Mouse (Mus musculus) limb, embryonic 14.5 days (tissue): ENCODE measurements around the gene Rpl29. TPM values are rescaled to one million over a fixed set of nuclear protein-coding genes. Genes with fewer than 3 reads are reported as not detected.

Experiments used
- ATAC-seq: fragments of 200-750 bp; cut with Nextera tagmentation; 2 replicates; pipeline ENCODE4 v1.8.0; 2017; ENCODE audit warnings: low read depth, moderate number of reproducible peaks, moderate TSS enrichment; ENCODE audit not compliant: low FRiP score
- DNase-seq: peaks from one replicate; pipeline ENCODE4 v3.0.0-alpha.2; 2015; ENCODE audit warnings: low spot score
- H3K27ac ChIP-seq: fragments of 300-500 bp; sonication (generic); replicated peaks from 2 replicates; pipeline ENCODE4 v1.5.1; 2014; ENCODE audit warnings: low read depth, mild to moderate bottlenecking, low read length, moderate library complexity, mixed read lengths
- H3K27me3 ChIP-seq: fragments of 300-500 bp; sonication (generic); 2 replicates; pipeline ENCODE4 v1.6.1; 2014; ENCODE audit warnings: low read length, mixed read lengths; ENCODE audit not compliant: control insufficient read depth, insufficient read depth
- H3K36me3 ChIP-seq: fragments of 300-500 bp; sonication (generic); 2 replicates; pipeline ENCODE4 v1.6.1; 2014; ENCODE audit warnings: mild to moderate bottlenecking, low read length, moderate library complexity, mixed read lengths; ENCODE audit not compliant: control insufficient read depth, insufficient read depth
- H3K4me1 ChIP-seq: fragments of 300-500 bp; sonication (generic); 2 replicates; pipeline ENCODE4 v1.6.1; 2014; ENCODE audit warnings: antibody characterized with exemption, low read length, mixed read lengths; ENCODE audit not compliant: control insufficient read depth, insufficient read depth
- H3K4me2 ChIP-seq: fragments of 300-500 bp; sonication (generic); replicated peaks from 2 replicates; pipeline ENCODE4 v1.6.1; 2014; ENCODE audit warnings: low read depth, mild to moderate bottlenecking, low read length, moderate library complexity; ENCODE audit not compliant: severe bottlenecking
- H3K4me3 ChIP-seq: fragments of 300-500 bp; sonication (generic); replicated peaks from 2 replicates; pipeline ENCODE4 v1.5.1; 2014; ENCODE audit warnings: low read length
- H3K9ac ChIP-seq: fragments of 300-500 bp; sonication (generic); 2 replicates; pipeline ENCODE4 v1.6.1; 2014; ENCODE audit warnings: mild to moderate bottlenecking, low read depth, low read length, moderate library complexity; ENCODE audit not compliant: severe bottlenecking
- H3K9me3 ChIP-seq: fragments of 300-500 bp; sonication (generic); 2 replicates; pipeline ENCODE4 v1.6.1; 2016; ENCODE audit warnings: low read length; ENCODE audit not compliant: control insufficient read depth
- POLR2A ChIP-seq: fragments of 200-500 bp; IDR thresholded peaks from 2 replicates; pipeline ENCODE4 v1.8.0; 2012; ENCODE audit warnings: inconsistent platforms, mild to moderate bottlenecking, moderate library complexity, borderline replicate concordance; ENCODE audit not compliant: insufficient read depth, insufficient read length; ENCODE audit errors: extremely low read depth
- WGBS: fragments of 180-500 bp; shearing (Covaris S2); extraction: QIAGEN DNeasy Blood & Tissue Kit; methylation state at CpG from one replicate; pipeline ENCODE4 v1.1.7; 2014; 5-methylcytosine and 5-hydroxymethylcytosine counted together
- polyA plus RNA-seq, 2 experiments: library from polyadenylated mRNA; depleted of rRNA in 1 of 2; stranded (reverse) in 1 of 2; unstranded in 1 of 2; fragments of >200 nt; fragmentation: Nextera tagmentation in 1 of 2; extraction: Ambion mirVana in 1 of 2; gene quantifications; 2 replicates each; pipeline versions ENCODE4 v1.2.1 to v1.2.3; 2012 to 2014

Gene Rpl29
- polyA plus RNA-seq, 2 experiments: 1,047 to 1,180 TPM

DNA sequence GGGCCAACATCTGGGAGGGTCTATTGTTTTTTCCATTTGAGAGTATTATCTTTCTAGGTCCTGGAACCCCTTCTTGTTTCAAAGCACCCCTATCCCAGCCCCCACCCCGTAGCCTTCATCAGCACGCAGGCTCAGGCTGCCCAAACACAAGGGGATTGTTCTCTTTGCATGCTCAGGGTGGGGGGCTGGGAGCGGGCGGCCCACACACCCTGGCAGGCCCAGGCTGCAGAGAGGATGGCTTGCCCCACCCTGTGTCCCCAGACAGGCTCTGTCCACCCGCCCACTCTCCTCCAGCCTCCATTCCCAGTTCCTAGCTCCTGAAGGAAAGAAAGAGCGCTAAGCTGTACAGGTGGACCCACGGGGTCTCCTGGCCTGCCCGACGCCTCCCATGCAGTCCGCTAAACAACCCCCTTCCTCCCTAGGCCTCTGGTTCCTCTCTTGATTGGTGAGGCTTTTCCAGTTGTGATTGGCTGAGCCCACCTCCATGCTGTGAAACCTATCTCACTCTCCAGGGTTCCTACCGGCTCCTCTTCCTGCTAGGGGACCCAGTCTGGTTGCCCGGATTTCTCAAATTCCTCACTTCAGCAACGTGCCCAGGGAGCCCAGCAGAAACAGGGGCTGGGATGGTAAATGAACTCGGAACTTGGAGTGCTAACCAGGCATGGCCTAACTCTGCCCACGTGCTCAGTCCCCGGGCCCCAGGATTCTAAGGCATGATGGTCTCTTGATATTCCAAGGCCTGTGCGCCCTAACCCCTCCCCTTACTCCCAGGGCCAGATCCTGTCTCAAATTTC is 25.8 kb downstream of the Rpl29 start:
- Histone ChIP-seq H3K27ac (peak overlapping the region; percentile 81), H3K4me3 (peak overlapping the region; percentile 71), H3K36me3 (peaks cover 2% of the 10 kb centered on the region), H3K9ac (peak overlapping the region; percentile 70), H3K27me3 (no peaks in the 10 kb centered on the region), H3K9me3 (no peaks in the 10 kb centered on the region), H3K4me2 (peak overlapping the region; percentile 90), H3K4me1 (peaks cover 55% of the 10 kb centered on the region)
- DNase-seq (no peak), ATAC-seq (peak; percentile 31; the same call in 1 of the 2 replicates)
- TF ChIP-seq POLR2A: no peak
- WGBS: 3% methylated on average over 17 of the region's 17 CpGs

DNA sequence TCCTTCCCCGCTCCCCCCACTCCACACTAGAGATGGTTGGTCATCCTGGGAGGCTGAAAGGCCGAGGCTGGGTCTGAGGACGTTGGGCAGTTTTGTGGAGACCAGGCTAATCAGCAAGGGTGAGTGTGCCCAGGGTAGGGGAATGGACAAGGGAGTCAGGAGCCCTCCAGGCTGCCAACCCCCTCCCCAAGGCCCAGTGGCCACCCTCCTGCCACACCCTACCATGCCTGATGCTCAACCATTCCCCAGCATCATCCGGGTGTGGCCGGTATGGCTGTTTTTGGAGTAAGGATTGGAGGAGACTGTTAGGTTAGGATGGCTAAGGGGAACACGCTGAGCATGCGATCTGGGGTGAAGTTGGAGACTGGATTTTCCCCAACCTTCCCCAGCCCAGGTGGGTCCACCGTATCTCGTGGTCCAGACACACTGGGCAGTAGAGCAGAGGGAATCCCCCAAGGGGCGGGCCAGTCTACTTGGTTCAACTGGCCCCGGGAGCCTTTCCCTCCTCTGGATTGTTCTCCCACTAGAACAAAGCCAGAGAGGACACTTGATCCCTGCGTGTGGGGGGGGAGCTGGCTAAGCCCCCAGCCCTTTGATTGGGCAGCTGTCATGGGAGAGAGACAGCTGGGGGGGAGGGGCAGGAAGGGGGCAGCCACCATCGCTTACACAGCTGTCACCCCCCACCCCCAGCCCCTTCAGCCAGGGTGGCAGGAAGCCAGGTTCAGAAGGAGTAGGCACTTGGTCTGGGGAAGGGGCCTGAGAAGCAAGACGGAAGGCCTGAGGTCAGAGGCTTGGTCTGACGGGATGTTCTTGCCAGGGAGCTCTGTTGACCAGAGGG is 27.3 kb downstream of the Rpl29 start:
- WGBS: 41% methylated on average over 14 of the region's 15 CpGs
- TF ChIP-seq POLR2A: no peak
- no peaks in the 10 kb centered on the region for H3K27me3 ChIP-seq
- H3K4me2 ChIP-seq: peak overlapping the region; percentile 90
- peak overlapping the region; percentile 70 for H3K9ac ChIP-seq
- H3K27ac ChIP-seq: peak overlapping the region; percentile 52; the same call in 1 of the 2 replicates
- no peaks in the 10 kb centered on the region for H3K9me3 ChIP-seq
- peak; percentile 56 for DNase-seq
- H3K4me1 ChIP-seq: peaks cover 42% of the 10 kb centered on the region
- H3K4me3 ChIP-seq: peak overlapping the region; percentile 71; the same call in 1 of the 2 replicates
- H3K36me3 ChIP-seq: peaks cover 15% of the 10 kb centered on the region
- peak; percentile 42 for ATAC-seq

DNA sequence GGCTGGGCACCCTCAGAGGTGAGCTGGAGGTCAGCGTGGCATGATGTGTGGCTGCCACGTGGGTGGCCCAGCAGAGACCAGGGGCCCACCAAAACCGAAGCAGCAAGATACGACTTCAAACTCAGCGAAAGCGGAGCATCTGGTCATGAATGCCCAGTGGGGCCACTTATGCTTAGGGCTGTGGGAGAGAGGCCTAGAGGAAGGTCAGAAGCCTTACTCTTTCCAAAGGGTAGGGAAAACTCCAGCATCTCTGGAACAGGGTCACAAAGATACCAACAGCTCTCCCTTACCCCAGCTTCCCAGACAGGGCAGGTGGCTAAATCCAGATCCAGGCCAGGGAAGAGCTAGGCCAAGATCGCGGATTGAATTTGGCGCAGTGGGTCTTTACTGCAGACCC is 27.9 kb downstream of the Rpl29 start:
- DNase-seq: no peak
- H3K4me1 ChIP-seq: peaks cover 42% of the 10 kb centered on the region
- ATAC-seq: 0 out of 2 replicates have a peak, but pooled peaks have one; percentile 0
- H3K27ac ChIP-seq: 0 out of 2 replicates have a peak overlapping the region, but pooled peaks have one; percentile 33
- TF ChIP-seq POLR2A: no peak
- 0 out of 2 replicates have a peak overlapping the region, but pooled peaks have one; percentile 5 for H3K4me3 ChIP-seq
- H3K9ac ChIP-seq: peak overlapping the region; percentile 70
- H3K4me2 ChIP-seq: peak overlapping the region; percentile 90
- WGBS: 50% methylated on average over 9 of the region's 9 CpGs
- peaks cover 21% of the 10 kb centered on the region for H3K36me3 ChIP-seq
- no peaks in the 10 kb centered on the region for H3K9me3 ChIP-seq
- no peaks in the 10 kb centered on the region for H3K27me3 ChIP-seq

DNA sequence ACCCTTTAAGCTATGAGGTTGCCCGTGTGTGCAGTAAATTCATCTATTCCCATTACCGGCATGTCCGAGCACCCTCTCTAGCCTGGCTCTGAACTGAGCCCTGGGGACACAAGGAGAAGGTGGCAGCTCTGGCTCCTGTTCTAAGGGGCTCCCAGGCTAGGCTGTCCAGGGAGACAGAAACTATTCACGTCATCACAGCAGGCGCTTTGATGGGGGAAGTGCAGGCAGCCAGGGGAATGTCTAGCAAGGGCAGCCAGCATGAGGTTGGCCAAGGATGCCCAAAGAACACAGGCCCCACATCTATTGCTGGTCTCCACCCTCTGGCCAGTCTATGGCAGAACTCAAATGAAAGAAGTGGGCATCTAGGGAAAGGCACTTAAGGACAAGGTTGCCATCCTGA is 28.7 kb downstream of the Rpl29 start:
- 72% methylated on average over 5 of the region's 5 CpGs for WGBS
- Histone ChIP-seq H3K4me1 (peaks cover 35% of the 10 kb centered on the region), H3K27ac (no peak overlapping the region), H3K36me3 (peaks cover 26% of the 10 kb centered on the region), H3K4me2 (no peak overlapping the region), H3K9me3 (no peaks in the 10 kb centered on the region), H3K27me3 (no peaks in the 10 kb centered on the region), H3K4me3 (no peak overlapping the region), H3K9ac (no peak overlapping the region)
- TF ChIP-seq POLR2A: no peak
- DNase-seq (no peak), ATAC-seq (no peak)

DNA sequence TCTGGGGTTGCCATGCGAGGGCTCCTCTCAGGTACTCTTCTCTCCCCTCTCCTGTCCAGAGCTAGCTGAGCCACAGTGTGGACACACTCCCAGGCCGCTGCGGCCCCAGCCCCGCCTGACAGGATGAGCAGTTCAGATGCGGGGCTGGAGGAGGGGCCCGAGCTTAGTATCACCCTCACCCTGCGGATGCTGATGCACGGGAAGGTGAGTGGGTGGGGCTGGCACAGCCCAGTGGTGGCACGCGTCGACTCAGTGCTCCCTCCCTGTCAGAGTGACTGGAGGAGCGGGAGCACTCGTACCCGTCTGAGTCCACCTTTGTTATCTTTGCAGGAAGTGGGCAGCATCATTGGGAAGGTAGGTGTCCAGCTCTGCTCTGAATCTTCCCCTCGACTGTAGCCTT is 30.7 kb downstream of the Rpl29 start:
- Histone ChIP-seq H3K4me1 (peaks cover 30% of the 10 kb centered on the region), H3K36me3 (peaks cover 41% of the 10 kb centered on the region), H3K9ac (no peak overlapping the region), H3K4me2 (no peak overlapping the region), H3K9me3 (no peaks in the 10 kb centered on the region), H3K27me3 (no peaks in the 10 kb centered on the region), H3K27ac (no peak overlapping the region), H3K4me3 (no peak overlapping the region)
- 82% methylated on average over 15 of the region's 15 CpGs for WGBS
- ATAC-seq (no peak), DNase-seq (no peak)
- TF ChIP-seq POLR2A: no peak
